Mouse (Mus musculus): Measurements from ENCODE around the gene Caprin1. TPM values are rescaled to one million over a fixed set of nuclear protein-coding genes. Genes with fewer than 3 reads are reported as not detected.
A peak's percentile ranks its signal among the peaks of the same experiment; 100 is the strongest.

The Caprin1 gene
- polyA plus RNA-seq, 1 experiment: 100 TPM

- Histone ChIP-seq H3K4me1 (ENCODE audit: control insufficient read depth, insufficient read depth, low read length) (no peaks in the 10 kb centered on the region), H3K4me3 (ENCODE audit: insufficient read depth, low read depth, low read length) (no peak overlapping the region), H3K27me3 (replicated peaks; ENCODE audit: control insufficient read depth, insufficient read depth, low read length) (no peaks in the 10 kb centered on the region), H3K36me3 (ENCODE audit: control insufficient read depth, insufficient read depth, low read length) (peaks cover 3% of the 10 kb centered on the region), H3K27ac (ENCODE audit: insufficient read depth, low read depth, low read length) (no peak overlapping the region)
- no peak for DNase-seq
- TF ChIP-seq POLR2A (IDR thresholded peaks at IDR 0.05; ENCODE audit: low read depth, low read length) (no peak), CTCF (conservative IDR thresholded peaks at IDR 0.05; ENCODE audit: insufficient read depth, insufficient read length, low read depth, low read length) (no peak)
- 75% methylated on average over 3 of the region's 3 CpGs for WGBS
Observed at GRCm38 (mm10) chr2:103749091-103749490, 48.4 kb downstream of the Caprin1 start.

GRCm38 (mm10) chr2:103747891-103748290 is 49.6 kb downstream of the Caprin1 start:
- Histone ChIP-seq H3K27ac (ENCODE audit: insufficient read depth, low read depth, low read length) (no peak overlapping the region), H3K4me1 (ENCODE audit: control insufficient read depth, insufficient read depth, low read length) (no peaks in the 10 kb centered on the region), H3K27me3 (replicated peaks; ENCODE audit: control insufficient read depth, insufficient read depth, low read length) (no peaks in the 10 kb centered on the region), H3K4me3 (ENCODE audit: insufficient read depth, low read depth, low read length) (no peak overlapping the region), H3K36me3 (ENCODE audit: control insufficient read depth, insufficient read depth, low read length) (no peaks in the 10 kb centered on the region; the same call in 1 of the 2 replicates)
- 78% methylated on average over 9 of the region's 9 CpGs for WGBS
- TF ChIP-seq POLR2A (IDR thresholded peaks at IDR 0.05; ENCODE audit: low read depth, low read length) (no peak), CTCF (conservative IDR thresholded peaks at IDR 0.05; ENCODE audit: insufficient read depth, insufficient read length, low read depth, low read length) (no peak)
- DNase-seq: no peak

GRCm38 (mm10) chr2:103746761-103747160 is 50.7 kb downstream of the Caprin1 start:
- Histone ChIP-seq H3K36me3 (ENCODE audit: control insufficient read depth, insufficient read depth, low read length) (no peaks in the 10 kb centered on the region; the same call in 1 of the 2 replicates), H3K4me1 (ENCODE audit: control insufficient read depth, insufficient read depth, low read length) (no peaks in the 10 kb centered on the region), H3K4me3 (ENCODE audit: insufficient read depth, low read depth, low read length) (no peak overlapping the region), H3K27me3 (replicated peaks; ENCODE audit: control insufficient read depth, insufficient read depth, low read length) (no peaks in the 10 kb centered on the region), H3K27ac (ENCODE audit: insufficient read depth, low read depth, low read length) (no peak overlapping the region)
- DNase-seq: no peak
- no peak for TF ChIP-seq POLR2A (IDR thresholded peaks at IDR 0.05; ENCODE audit: low read depth, low read length)
- TF ChIP-seq CTCF (conservative IDR thresholded peaks at IDR 0.05; ENCODE audit: insufficient read depth, insufficient read length, low read depth, low read length): no peak
- WGBS: 88% methylated on average over 2 of the region's 2 CpGs

GRCm38 (mm10) chr2:103746096-103746495 is 51.4 kb downstream of the Caprin1 start:
- 71% methylated on average over 2 of the region's 2 CpGs for WGBS
- no peak overlapping the region for H3K27ac ChIP-seq (ENCODE audit: insufficient read depth, low read depth, low read length)
- H3K4me1 ChIP-seq (ENCODE audit: control insufficient read depth, insufficient read depth, low read length): no peaks in the 10 kb centered on the region
- no peaks in the 10 kb centered on the region; the same call in 1 of the 2 replicates for H3K36me3 ChIP-seq (ENCODE audit: control insufficient read depth, insufficient read depth, low read length)
- no peak for DNase-seq
- H3K4me3 ChIP-seq (ENCODE audit: insufficient read depth, low read depth, low read length): no peak overlapping the region
- TF ChIP-seq CTCF (conservative IDR thresholded peaks at IDR 0.05; ENCODE audit: insufficient read depth, insufficient read length, low read depth, low read length): no peak
- TF ChIP-seq POLR2A (IDR thresholded peaks at IDR 0.05; ENCODE audit: low read depth, low read length): no peak
- no peaks in the 10 kb centered on the region for H3K27me3 ChIP-seq (replicated peaks; ENCODE audit: control insufficient read depth, insufficient read depth, low read length)

GRCm38 (mm10) chr2:103745481-103745880 is 52.0 kb downstream of the Caprin1 start:
- no peaks in the 10 kb centered on the region; the same call in 1 of the 2 replicates for H3K36me3 ChIP-seq (ENCODE audit: control insufficient read depth, insufficient read depth, low read length)
- H3K27ac ChIP-seq (ENCODE audit: insufficient read depth, low read depth, low read length): no peak overlapping the region
- H3K4me3 ChIP-seq (ENCODE audit: insufficient read depth, low read depth, low read length): no peak overlapping the region
- peak; percentile 12 for DNase-seq
- H3K4me1 ChIP-seq (ENCODE audit: control insufficient read depth, insufficient read depth, low read length): no peaks in the 10 kb centered on the region
- WGBS: 87% methylated on average over 5 of the region's 5 CpGs
- no peaks in the 10 kb centered on the region for H3K27me3 ChIP-seq (replicated peaks; ENCODE audit: control insufficient read depth, insufficient read depth, low read length)
- TF ChIP-seq CTCF (conservative IDR thresholded peaks at IDR 0.05; ENCODE audit: insufficient read depth, insufficient read length, low read depth, low read length) (no peak), POLR2A (IDR thresholded peaks at IDR 0.05; ENCODE audit: low read depth, low read length) (no peak)

- no peak overlapping the region for H3K27ac ChIP-seq (ENCODE audit: insufficient read depth, low read depth, low read length)
- TF ChIP-seq CTCF (conservative IDR thresholded peaks at IDR 0.05; ENCODE audit: insufficient read depth, insufficient read length, low read depth, low read length) (peak; percentile 87), POLR2A (IDR thresholded peaks at IDR 0.05; ENCODE audit: low read depth, low read length) (no peak)
- 80% methylated on average over 7 of the region's 7 CpGs for WGBS
- H3K4me3 ChIP-seq (ENCODE audit: insufficient read depth, low read depth, low read length): no peak overlapping the region
- H3K4me1 ChIP-seq (ENCODE audit: control insufficient read depth, insufficient read depth, low read length): no peaks in the 10 kb centered on the region
- peak; percentile 59 for DNase-seq
- no peaks in the 10 kb centered on the region for H3K27me3 ChIP-seq (replicated peaks; ENCODE audit: control insufficient read depth, insufficient read depth, low read length)
- no peaks in the 10 kb centered on the region for H3K36me3 ChIP-seq (ENCODE audit: control insufficient read depth, insufficient read depth, low read length)
Observed at GRCm38 (mm10) chr2:103743988-103744387, 53.5 kb downstream of the Caprin1 start.

- DNase-seq: peak; percentile 43
- no peak overlapping the region for H3K27ac ChIP-seq (ENCODE audit: insufficient read depth, low read depth, low read length)
- no peaks in the 10 kb centered on the region for H3K4me1 ChIP-seq (ENCODE audit: control insufficient read depth, insufficient read depth, low read length)
- TF ChIP-seq POLR2A (IDR thresholded peaks at IDR 0.05; ENCODE audit: low read depth, low read length) (no peak), CTCF (conservative IDR thresholded peaks at IDR 0.05; ENCODE audit: insufficient read depth, insufficient read length, low read depth, low read length) (no peak)
- WGBS: 91% methylated on average over 2 of the region's 2 CpGs
- no peak overlapping the region for H3K4me3 ChIP-seq (ENCODE audit: insufficient read depth, low read depth, low read length)
- H3K36me3 ChIP-seq (ENCODE audit: control insufficient read depth, insufficient read depth, low read length): no peaks in the 10 kb centered on the region
- no peaks in the 10 kb centered on the region for H3K27me3 ChIP-seq (replicated peaks; ENCODE audit: control insufficient read depth, insufficient read depth, low read length)
Observed at GRCm38 (mm10) chr2:103743536-103743935, 53.9 kb downstream of the Caprin1 start.

Data from kidney, adult 2 months (tissue).